Mouse (Mus musculus) cerebellum, adult 2 months (tissue): ENCODE results near the gene Sh2b1.

ENCODE experiments used
- CTCF ChIP-seq: fragments of 200-500 bp; IDR thresholded peaks from 2 replicates; pipeline ENCODE4 v1.5.1; 2011; ENCODE audit warnings: low read depth, mild to moderate bottlenecking, control low read depth, low read length, moderate library complexity, borderline replicate concordance; ENCODE audit not compliant: insufficient read depth
- POLR2A ChIP-seq: fragments of 200-500 bp; IDR thresholded peaks from 2 replicates; pipeline ENCODE4 v1.6.1; 2011; ENCODE audit warnings: low read length, control low read depth, borderline replicate concordance; ENCODE audit not compliant: insufficient read depth

GRCm38 (mm10) chr7:126445104-126445815, 30.0 kb downstream of the Sh2b1 start:
- no peak for TF ChIP-seq CTCF
- TF ChIP-seq POLR2A = no peak
